Mouse (Mus musculus) testis, adult 2 months (tissue): ENCODE data around the gene L3mbtl4.

Experiments used
- CTCF ChIP-seq: fragments of 200-500 bp; IDR thresholded peaks from 2 replicates; pipeline ENCODE4 v1.5.1; 2012; ENCODE audit warnings: low read depth, mild to moderate bottlenecking, inconsistent platforms, low read length, moderate library complexity; ENCODE audit not compliant: control insufficient read depth, insufficient read depth, insufficient replicate concordance
- POLR2A ChIP-seq: fragments of 200-500 bp; IDR thresholded peaks from 2 replicates; pipeline ENCODE4 v1.6.1; 2012; ENCODE audit warnings: low read depth, mild to moderate bottlenecking, inconsistent platforms, low read length, moderate library complexity; ENCODE audit not compliant: control insufficient read depth

- TF ChIP-seq CTCF, result no peak
- TF ChIP-seq POLR2A, result no peak
Observed at GRCm38 (mm10) chr17:68753112-68753511, 479.5 kb downstream of the L3mbtl4 start.
